Mouse (Mus musculus) right cerebral cortex, postnatal 4 days (tissue): ENCODE measurements around the gene Flywch1.

Experiments used
- DNase-seq: peaks from one replicate; pipeline ENCODE4 v3.0.0-alpha.2; 2022

The Flywch1 gene

GRCm38 (mm10) chr17:23771284-23772218 lies at the start of gene Flywch1:
Gene Flywch1 (minus strand): TSS chr17:23771602.
- peak; percentile 99 for DNase-seq

- no peak for DNase-seq
Observed at GRCm38 (mm10) chr17:23820731-23821130, 49.3 kb upstream of the Flywch1 start.

GRCm38 (mm10) chr17:23819235-23819634 lies 47.8 kb upstream of the Flywch1 start:
- DNase-seq = no peak

GRCm38 (mm10) chr17:23818579-23818978 lies 47.2 kb upstream of the Flywch1 start:
- no peak for DNase-seq

GRCm38 (mm10) chr17:23815641-23816040 lies 44.2 kb upstream of the Flywch1 start:
- no peak for DNase-seq

GRCm38 (mm10) chr17:23807918-23808317 lies 36.5 kb upstream of the Flywch1 start:
- no peak for DNase-seq

GRCm38 (mm10) chr17:23806867-23807266 lies 35.5 kb upstream of the Flywch1 start:
- no peak for DNase-seq

- DNase-seq = no peak
Observed at GRCm38 (mm10) chr17:23804426-23805085, 33.2 kb upstream of the Flywch1 start.

GRCm38 (mm10) chr17:23803366-23804041 lies 32.1 kb upstream of the Flywch1 start:
- DNase-seq = peak; percentile 90

GRCm38 (mm10) chr17:23802746-23803365 lies 31.5 kb upstream of the Flywch1 start:
- peak; percentile 97 for DNase-seq

GRCm38 (mm10) chr17:23801627-23802026 lies 30.2 kb upstream of the Flywch1 start:
- DNase-seq = no peak

- no peak for DNase-seq
Observed at GRCm38 (mm10) chr17:23797316-23797715, 25.9 kb upstream of the Flywch1 start.

- no peak for DNase-seq
Observed at GRCm38 (mm10) chr17:23795323-23795722, 23.9 kb upstream of the Flywch1 start.

GRCm38 (mm10) chr17:23791079-23791357 lies 19.6 kb upstream of the Flywch1 start:
- DNase-seq = no peak

- DNase-seq = peak; percentile 65
Observed at GRCm38 (mm10) chr17:23790269-23791078, 19.1 kb upstream of the Flywch1 start, which contains the start of gene Srrm2. Gene Srrm2 (plus strand): TSS chr17:23790532.

GRCm38 (mm10) chr17:23789749-23790268 lies 18.4 kb upstream of the Flywch1 start:
- no peak for DNase-seq

- DNase-seq = no peak
Observed at GRCm38 (mm10) chr17:23788973-23789372, 17.6 kb upstream of the Flywch1 start.

GRCm38 (mm10) chr17:23786510-23786931 lies 15.1 kb upstream of the Flywch1 start:
- peak; percentile 36 for DNase-seq

- peak; percentile 84 for DNase-seq
Observed at GRCm38 (mm10) chr17:23785561-23786471, 14.4 kb upstream of the Flywch1 start, which contains the start of gene Flywch2. Gene Flywch2 (minus strand): TSS chr17:23786081.

- no peak for DNase-seq
Observed at GRCm38 (mm10) chr17:23783352-23783751, 11.9 kb upstream of the Flywch1 start.

GRCm38 (mm10) chr17:23778447-23778846 lies 7.0 kb upstream of the Flywch1 start:
- DNase-seq = no peak
